Mouse (Mus musculus) G1E (cell line): ENCODE measurements around the gene Sppl3.

Source experiments
- CTCF ChIP-seq: IDR thresholded peaks from 2 replicates; pipeline ENCODE4 v1.5.1; 2012; ENCODE audit warnings: low read depth, low read length, inconsistent platforms, mixed read lengths
- GATA1 ChIP-seq: IDR thresholded peaks from 2 replicates; pipeline ENCODE4 v1.6.1; 2012; ENCODE audit warnings: borderline replicate concordance, low read length, inconsistent platforms, mixed read lengths
- GATA2 ChIP-seq: IDR thresholded peaks from 2 replicates; pipeline ENCODE4 v1.6.1; 2012; ENCODE audit warnings: low read depth, low read length, inconsistent platforms, borderline replicate concordance
- POLR2AphosphoS5 ChIP-seq: IDR thresholded peaks from 2 replicates; pipeline ENCODE4 v1.6.1; 2012; ENCODE audit warnings: low read depth, low read length, inconsistent platforms; ENCODE audit not compliant: insufficient replicate concordance
- TAL1 ChIP-seq: conservative IDR thresholded peaks from 2 replicates; pipeline ENCODE4 v1.6.1; 2012; ENCODE audit warnings: low read depth, low read length, inconsistent platforms, mixed read lengths

DNA sequence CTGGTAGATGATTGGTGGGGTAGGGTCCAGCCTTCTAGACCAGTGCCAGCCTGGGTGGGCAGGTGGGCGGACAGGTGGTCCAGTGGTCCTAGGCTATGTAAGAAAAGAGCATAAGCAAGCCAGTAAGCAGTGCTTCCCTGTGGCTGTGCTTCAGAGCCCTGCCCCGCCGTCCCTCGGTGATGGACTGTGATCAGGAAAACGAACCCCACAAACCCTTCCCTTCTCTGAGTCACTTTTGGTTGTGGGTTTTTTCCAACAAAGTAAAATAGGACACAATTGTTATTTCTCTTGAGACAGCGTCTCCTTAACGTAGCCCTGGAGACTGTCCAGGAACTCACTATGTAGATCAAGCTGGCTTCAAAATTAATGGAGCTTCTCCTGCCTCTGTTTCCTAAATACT, 52.5 kb downstream of the Sppl3 start:
- no peak for TF ChIP-seq CTCF
- no peak for TF ChIP-seq GATA1
- no peak for TF ChIP-seq POLR2AphosphoS5
- TF ChIP-seq GATA2: no peak
- TF ChIP-seq TAL1: no peak
